Mouse (Mus musculus) cortical plate, adult 2 months (tissue): ENCODE measurements around the gene Abhd12.

Experiments
- CTCF ChIP-seq: fragments of 200-500 bp; IDR thresholded peaks from 2 replicates; pipeline ENCODE4 v1.5.1; 2011; ENCODE audit warnings: mild to moderate bottlenecking, control low read depth, low read length; ENCODE audit not compliant: insufficient read depth; ENCODE audit errors: extremely low read depth
- POLR2A ChIP-seq: fragments of 200-500 bp; IDR thresholded peaks from 2 replicates; pipeline ENCODE4 v1.6.1; 2011; ENCODE audit warnings: mild to moderate bottlenecking, low read length, control low read depth; ENCODE audit not compliant: insufficient read depth; ENCODE audit errors: extremely low read depth

DNA sequence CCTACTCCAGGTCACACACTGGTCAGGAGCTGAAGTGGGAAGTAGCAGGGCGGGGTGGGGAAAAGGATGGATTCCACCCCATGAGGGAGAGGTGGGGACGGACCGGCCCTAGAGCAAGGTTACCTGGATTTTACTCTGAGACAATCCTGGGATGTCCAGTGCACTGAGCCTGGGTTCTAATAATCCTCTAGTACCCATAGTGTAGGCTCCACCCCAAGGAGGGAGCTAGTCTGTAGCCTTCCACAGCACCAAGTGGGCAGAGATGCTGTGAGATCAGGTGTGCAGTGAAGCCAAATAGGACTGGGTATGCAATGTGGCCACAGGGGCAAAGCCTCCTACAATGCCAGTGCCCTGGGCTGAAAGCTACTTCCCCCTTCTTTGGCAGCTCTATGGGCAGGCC is 66.8 kb downstream of the Abhd12 start:
- TF ChIP-seq POLR2A = no peak
- no peak for TF ChIP-seq CTCF
